Mouse (Mus musculus) mouse embryonic stem cell (cell line): Measurements from ENCODE around the gene Tspan18.

Experiments
- in situ Hi-C, 2 experiments: fragments of 300-500 bp; cut with MboI; formaldehyde crosslinking; loops; 1 replicate in 1 of 2; 3 replicates in 1 of 2; pipeline ENCODE4 v1.14.3; 2019 to 2020; ENCODE audit warnings: low sequenced_read_pairs in 2 of 2, low pct_unique_long_range_greater_than_20kb in 1 of 2, mixed read lengths in 1 of 2; ENCODE audit not compliant: unreplicated experiment in 1 of 2

Gene Tspan18

DNA sequence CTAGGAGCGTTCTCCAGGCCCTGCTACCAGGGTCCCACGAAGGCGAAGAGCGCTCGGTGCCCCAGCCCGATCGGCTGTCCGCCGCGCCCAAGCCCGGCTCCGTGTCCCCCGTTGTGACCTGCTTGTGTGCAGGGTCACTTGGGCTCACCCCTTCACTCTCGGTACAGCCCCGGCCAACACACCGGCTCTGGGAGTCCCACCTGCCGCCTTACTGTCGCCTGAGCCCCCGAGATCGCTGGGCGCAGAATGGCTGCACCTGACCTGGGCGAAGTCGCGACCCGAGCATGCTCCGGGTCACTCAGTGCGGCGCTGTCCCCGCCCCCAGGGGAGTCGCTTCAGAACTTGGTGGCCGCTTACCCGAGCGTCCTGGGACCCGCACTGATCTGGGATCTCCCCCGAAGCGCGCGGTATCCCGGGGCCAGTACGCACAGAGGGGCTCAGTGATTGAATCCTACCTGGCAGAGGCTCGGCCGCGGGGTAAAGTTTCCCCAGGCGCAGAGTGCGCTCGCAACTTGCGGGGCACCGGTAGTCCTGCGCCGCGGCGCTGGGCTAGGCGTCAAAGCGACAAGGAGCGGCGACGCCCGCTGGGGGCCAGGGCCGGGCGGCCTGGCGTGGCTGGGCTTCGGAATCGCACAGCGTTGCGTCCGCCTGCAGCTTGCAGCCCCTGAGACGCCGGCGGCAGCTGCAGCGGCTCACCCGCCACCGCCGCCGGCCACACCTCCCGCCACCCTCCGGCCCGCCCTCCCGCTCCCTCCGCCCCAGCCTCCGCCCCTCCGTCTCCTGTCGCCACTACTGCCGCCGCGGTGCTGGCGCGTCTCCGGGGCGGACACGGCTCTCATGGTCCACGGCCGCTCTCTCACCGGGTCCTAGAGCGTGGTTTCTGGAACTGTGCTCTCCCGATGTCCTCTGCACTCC lies at the start of gene Tspan18:
Tspan18 (minus strand) TSS at position 689 of the 915 bp plus-strand sequence.
- in situ Hi-C loops, result loop anchor here (10.0 to 25.0 kb wide), 2 partner anchors 97 to 119 kb away; no protein-coding TSS in a partner anchor

- in situ Hi-C loops, result no loop called here
Measured at GRCm38 (mm10) chr2:93383831-93384230, 49.5 kb upstream of the Tspan18 start.

DNA sequence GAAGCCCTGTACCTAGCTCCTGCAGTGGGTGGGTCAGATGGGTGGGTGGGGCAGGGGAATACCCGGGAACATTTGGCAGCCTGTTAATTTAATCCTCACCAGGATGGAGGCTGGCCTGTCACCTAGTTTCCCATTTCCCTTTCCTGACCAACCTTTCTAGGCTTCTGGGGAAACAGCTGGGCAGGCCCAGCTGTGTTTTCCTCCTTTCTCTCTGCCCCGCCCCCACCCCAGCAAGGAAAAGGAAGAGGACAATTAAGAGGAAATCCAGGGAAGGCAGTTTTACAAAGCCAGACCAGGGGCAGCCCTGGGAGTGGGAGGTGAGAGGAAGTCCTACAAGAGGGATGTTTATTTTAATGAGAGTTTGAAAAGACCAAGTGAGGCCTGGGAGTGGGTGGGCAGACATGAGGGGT lies 46.4 kb upstream of the Tspan18 start:
- in situ Hi-C loops, result no loop called here

DNA sequence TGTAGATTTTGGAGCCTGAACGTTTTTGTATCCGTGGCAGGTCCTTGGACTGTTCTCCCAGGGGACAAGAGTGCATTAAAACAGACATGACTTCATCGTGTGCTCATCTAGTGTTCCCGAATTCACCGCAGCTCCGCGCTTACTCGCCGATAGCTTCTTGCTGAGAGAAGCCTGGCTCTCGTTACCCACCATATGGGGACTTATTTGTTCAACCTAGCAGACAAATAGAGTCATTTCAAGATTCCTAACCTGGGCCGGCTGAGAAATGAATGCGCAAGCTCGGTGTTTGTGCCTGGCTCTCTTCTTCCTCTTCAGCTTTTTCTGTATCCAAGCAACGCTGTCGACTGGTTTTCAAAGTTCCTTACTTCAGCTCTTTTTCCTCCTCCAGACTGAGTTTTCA lies 43.5 kb upstream of the Tspan18 start:
- in situ Hi-C loops, result no loop called here

DNA sequence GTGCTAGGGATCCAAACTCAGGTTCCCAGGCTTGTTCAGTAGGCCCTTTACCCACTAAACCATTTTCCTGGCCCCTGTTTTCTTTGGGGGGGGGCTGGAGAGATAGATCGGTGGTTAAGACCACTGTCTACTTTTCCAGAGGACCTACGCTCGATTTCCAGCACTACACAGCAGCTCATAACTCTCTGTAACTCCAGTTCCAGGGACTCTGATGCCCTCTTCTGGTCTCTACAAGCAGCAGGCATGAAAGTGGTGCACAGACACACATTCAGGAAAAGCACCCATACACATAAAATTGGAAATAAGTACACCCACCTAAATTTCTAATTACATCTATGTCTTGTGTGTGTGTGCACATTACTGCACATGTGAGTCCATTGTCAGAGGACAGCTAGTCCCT lies 42.9 kb upstream of the Tspan18 start:
- in situ Hi-C loops, result no loop called here

DNA sequence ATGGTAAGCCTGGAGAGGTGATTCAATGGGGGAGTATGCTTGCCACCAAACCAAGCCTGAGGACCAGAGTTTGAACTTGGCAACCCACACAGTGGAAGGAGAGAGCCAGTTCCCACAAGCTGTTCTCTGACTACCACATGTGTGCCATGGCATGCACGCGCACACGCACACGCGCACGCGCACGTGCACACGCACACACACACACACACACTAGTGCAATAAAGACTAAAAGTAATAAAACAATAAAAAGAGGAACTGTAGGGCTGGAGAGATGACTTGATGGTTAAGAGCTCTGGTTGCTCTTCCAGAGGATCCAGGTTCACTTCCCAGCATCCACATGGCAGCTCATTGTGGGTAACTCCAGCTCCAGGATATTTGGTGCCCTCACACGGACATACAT lies 38.6 kb upstream of the Tspan18 start:
- in situ Hi-C loops, result no loop called here

DNA sequence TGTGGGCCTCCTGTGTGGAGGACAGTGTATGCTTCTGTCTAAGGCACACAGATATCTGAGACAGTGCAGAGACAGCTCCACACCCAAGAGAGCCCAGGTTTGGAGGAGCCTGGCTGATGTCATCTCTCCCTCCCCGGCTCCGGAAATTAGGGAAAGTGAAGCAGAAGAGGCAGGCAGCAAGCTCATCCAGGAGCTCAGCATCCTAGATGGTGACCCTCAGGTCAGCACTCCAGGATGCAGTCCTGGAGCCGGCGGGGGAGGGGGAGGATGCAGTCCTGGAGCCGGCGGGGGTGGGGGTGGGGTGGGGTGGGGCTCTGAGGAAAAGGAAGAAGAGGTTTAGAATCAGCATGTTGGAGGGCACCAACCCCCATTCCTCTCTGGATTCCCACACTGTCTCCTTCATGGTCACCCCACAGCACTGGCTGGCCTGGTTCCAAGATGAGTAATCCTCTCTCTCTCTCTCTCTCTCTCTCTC lies 37.8 kb upstream of the Tspan18 start:
- in situ Hi-C loops, result no loop called here

GRCm38 (mm10) chr2:93368954-93369353 lies 34.6 kb upstream of the Tspan18 start:
- in situ Hi-C loops, result no loop called here

GRCm38 (mm10) chr2:93367962-93368361 lies 33.7 kb upstream of the Tspan18 start:
- in situ Hi-C loops, result no loop called here

DNA sequence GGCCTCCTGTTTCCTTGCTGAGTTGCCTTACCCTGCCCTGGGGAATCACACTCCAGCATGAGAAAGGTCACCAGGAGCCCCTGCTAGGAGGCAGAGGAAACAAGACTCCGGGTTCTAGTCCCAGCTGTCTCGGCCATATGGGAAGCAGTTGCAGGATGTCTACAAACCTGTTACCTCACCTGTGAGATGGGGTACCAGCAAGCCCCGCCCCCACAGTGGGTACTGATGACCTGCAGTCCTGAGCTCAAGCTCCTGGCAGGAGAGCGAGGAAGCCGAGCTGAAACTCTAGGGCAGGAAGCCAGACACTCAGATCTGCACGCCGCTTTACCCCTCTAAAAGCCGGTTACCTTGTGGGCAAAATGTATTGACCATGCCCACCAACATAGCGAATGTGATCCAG lies 31.1 kb upstream of the Tspan18 start:
- in situ Hi-C loops, result no loop called here

DNA sequence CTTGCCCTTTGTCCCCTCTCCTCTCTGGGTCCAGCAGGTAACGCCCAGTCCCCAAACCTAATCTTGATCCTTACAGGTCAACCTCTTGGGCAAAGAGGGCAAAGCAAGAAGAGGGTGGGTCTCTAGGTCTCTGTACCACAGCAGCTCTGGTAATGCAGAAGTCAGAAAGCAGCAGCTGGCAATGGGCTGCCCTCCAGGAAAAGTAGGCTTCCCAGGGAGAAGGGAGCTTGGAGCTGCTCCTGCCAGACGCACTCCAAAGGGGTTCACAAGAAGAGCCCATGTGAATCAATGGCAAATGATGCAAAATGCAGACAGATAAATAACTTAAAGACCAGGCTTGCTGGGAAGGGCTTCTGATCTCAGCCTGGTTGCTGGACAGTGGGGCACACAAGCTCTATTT lies 30.6 kb upstream of the Tspan18 start:
- in situ Hi-C loops, result no loop called here

DNA sequence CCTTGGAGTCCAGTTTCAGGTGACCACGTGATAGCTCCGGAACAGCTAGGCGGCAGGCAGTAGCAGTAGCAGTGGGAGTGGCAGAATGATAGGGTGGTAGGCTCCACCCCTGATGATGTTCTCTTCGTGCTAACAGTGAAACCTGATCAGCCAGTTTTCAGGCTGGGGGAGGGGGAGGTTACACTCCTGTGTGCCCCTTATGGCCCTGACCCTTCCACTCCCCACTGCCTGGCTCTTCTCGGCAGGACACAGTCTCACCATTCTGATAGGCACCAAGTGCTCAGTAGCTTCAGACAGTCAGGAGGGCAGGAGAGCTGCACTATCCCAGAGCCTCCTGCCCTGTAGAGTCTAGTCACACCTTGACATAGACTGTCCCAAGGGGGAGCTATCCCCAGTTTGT lies 27.1 kb upstream of the Tspan18 start:
- in situ Hi-C loops, result no loop called here

- in situ Hi-C loops, result no loop called here
Measured at GRCm38 (mm10) chr2:93360310-93360709, 26.0 kb upstream of the Tspan18 start.

DNA sequence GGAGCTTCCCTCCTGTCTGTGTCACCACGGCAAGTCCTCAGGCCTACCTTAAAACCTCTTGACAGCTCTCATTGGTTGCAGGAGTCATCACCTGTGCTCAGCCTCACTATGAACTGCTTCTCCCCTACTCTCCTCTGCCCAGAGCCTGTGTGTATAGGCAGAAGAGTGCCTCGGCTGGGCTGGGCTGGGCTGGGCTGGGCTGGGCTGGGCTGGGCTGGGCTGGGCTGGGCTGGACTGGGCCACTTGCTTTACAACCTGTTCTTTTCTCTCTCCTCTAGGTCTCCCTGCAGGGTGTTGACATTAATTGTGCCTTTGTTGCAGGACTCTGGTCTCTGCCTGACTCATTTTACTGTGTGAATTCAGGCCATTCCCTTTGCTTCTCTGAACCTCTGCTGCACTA lies 23.1 kb upstream of the Tspan18 start:
- in situ Hi-C loops, result no loop called here

GRCm38 (mm10) chr2:93355845-93356244 lies 21.5 kb upstream of the Tspan18 start:
- in situ Hi-C loops, result no loop called here

DNA sequence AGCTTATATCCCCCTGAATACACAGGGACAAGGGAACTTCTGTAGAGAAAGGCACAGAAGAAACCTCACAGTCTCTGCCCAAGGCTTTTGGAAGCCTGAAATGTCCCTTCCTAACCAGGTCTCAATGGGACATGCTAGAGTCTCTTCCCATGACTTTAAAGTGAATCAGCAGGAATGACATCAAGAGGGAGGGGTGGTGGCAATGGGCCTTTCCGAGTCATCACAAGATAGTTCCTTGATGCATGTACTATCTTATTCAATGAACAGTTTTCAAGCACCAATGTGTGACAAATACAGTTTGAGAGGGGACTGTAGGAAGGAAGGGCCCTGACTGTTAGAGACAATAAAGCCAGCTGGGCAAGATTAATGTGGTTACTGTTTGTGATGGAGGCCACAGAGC lies 20.3 kb upstream of the Tspan18 start:
- in situ Hi-C loops, result no loop called here

- in situ Hi-C loops, result no loop called here
Measured at GRCm38 (mm10) chr2:93353725-93354124, 19.4 kb upstream of the Tspan18 start.

DNA sequence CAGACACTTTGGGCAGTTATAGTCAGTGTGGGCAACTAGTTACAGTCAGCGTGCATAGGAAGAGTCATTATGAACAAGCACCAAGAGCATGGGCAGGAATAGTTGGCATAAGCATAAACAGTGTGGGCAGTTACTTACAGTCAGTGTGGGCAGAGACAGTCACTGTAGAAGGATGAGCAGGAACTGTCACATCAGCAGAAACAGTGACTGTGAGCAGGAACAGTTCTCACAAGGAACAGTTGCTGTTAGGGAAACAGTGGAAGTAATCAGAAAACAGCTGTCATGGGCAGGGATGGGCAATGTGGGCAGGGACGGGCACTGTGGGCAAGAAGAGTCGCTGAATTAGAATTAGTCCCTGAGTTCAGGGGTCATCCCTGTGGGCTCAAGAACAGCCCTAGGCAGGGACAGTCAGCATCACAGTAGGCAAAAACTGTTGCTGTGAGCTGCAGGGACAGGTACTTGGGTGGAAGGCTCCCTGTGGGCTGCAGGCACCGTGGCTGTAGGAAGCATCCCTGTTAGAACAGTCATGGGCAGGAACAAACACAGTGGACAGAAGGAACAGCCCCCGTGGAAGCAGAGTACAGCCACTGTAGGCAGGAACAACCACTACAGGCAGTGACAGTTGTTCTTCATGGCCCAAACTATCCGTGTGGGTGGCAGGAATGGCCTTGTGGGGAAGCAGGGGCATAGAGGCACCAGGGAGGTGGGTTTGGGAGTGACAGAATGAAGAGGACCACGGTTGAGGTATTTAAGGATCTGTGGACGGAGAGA lies 18.8 kb upstream of the Tspan18 start:
- in situ Hi-C loops, result no loop called here

DNA sequence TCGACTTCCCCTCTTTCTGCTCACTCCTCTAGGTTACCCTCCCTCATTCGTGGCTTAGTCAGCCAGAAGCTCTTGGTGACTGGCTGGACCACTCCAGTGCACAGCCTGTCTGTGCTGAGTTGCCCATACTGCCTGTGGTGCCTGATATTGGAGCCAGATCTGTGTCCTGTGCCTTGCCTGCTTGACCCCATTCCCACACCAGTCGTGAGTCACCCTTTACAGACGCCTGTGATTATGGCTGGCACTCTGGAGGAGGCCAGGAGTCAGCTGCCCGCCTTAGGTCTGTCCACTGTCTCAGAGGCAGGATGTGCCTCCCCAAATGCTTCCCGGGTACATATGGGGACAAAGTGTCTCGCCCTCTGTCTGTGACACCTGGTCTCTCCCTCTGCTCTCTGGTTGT lies 17.0 kb upstream of the Tspan18 start:
- in situ Hi-C loops, result no loop called here
